Mouse (Mus musculus): ENCODE results near the gene Ccnd3.

Gene Ccnd3

DNA sequence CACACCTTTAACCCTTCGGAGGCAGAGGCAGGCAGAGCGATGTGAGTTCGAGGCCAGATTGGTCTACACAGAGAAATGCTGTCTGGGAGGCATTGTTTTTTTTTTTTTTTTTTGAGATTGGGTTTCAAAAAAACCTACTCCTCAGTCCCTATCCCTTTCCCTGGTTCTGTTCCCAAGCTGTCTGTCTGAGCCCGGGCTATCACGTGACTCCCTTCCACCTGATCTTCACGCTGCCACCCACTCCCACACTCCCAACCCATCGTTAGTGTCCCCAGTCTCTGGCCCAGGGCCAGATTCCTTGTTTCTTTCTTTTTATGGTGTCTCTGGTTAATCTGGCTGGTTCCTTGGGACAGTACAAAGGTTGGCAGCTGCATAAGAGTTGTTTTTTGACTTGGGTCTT lies 46.2 kb downstream of the Ccnd3 start:
- DNase-seq (ENCODE audit: low spot score) = no peak

- no peak for DNase-seq (ENCODE audit: low spot score)
Observed at GRCm38 (mm10) chr17:47552994-47553393, 48.1 kb downstream of the Ccnd3 start.

- no peak for DNase-seq (ENCODE audit: low spot score)
Observed at GRCm38 (mm10) chr17:47554621-47555020, 49.8 kb downstream of the Ccnd3 start.

- DNase-seq (ENCODE audit: low spot score) = no peak
Observed at GRCm38 (mm10) chr17:47557179-47557578, 52.3 kb downstream of the Ccnd3 start.

DNA sequence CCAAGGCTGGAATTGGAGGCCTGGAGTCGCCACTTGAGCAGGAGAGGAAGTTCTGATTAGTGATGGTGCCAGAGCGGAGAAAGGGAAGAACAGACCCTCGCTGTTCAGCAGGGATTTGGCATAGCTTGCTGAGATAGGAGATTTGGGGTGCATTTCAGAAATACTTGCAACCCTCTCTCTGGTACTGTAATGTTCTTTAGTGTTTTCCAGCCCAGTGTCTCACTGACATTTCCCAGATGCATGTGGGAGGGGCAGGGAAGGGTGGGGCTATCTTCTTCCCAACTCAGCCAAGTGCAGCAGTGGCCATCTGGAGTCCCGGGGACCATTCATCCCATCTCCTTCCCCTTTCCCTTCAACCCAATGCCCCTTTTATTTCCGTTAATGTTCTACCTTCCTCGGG lies 54.9 kb downstream of the Ccnd3 start:
- DNase-seq (ENCODE audit: low spot score) = no peak

DNA sequence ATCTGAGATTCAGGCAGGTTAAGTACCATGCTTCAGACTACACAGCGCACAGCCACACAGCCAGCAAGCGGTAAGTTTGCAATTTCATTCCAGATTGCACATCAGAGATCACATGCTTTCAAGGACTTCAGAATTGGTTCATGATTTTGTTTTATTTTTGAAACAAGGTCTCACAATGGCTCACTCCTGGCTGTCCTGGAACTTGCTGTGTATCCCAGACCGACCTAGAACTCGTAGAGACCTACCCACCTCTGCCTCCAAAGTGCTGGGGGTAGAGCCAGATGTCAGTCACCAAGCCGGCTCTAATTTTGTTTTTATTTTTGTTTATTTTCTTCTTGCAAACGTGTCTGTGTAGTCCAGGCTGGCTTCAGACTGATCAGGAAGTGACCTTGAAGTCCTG lies 58.0 kb downstream of the Ccnd3 start:
- DNase-seq (ENCODE audit: low spot score) = no peak

- no peak for DNase-seq (ENCODE audit: low spot score)
Observed at GRCm38 (mm10) chr17:47564612-47565011, 59.8 kb downstream of the Ccnd3 start.

GRCm38 (mm10) chr17:47566133-47566532 lies 61.3 kb downstream of the Ccnd3 start:
- peak; percentile 24 for DNase-seq (ENCODE audit: low spot score)

GRCm38 (mm10) chr17:47567271-47567670 lies 62.4 kb downstream of the Ccnd3 start:
- peak; percentile 21 for DNase-seq (ENCODE audit: low spot score)

- DNase-seq (ENCODE audit: low spot score) = no peak
Observed at GRCm38 (mm10) chr17:47568389-47568788, 63.5 kb downstream of the Ccnd3 start.

- DNase-seq (ENCODE audit: low spot score) = peak; percentile 36
Observed at GRCm38 (mm10) chr17:47568951-47569527, 64.2 kb downstream of the Ccnd3 start.

GRCm38 (mm10) chr17:47571621-47572020 lies 66.8 kb downstream of the Ccnd3 start:
- DNase-seq (ENCODE audit: low spot score) = peak; percentile 92

DNA sequence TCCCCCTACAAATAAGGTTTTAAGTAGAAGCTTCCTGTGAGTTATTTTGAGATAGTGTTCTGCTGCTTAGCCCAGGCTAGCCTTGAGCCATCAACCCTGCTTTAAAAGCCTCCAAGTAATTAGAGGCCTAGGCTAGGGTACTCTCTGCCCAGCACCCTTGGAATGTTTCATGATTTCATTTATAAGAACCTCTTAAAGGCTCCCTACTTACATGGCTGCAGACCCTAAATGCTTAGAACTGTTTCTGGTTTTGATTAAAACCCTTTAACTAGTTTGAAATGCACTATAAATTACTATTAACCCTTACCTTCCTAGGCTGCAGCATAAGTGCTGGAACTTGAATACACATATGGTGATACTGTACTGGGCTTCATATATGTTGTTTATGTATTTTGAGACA lies 67.6 kb downstream of the Ccnd3 start:
- no peak for DNase-seq (ENCODE audit: low spot score)

DNA sequence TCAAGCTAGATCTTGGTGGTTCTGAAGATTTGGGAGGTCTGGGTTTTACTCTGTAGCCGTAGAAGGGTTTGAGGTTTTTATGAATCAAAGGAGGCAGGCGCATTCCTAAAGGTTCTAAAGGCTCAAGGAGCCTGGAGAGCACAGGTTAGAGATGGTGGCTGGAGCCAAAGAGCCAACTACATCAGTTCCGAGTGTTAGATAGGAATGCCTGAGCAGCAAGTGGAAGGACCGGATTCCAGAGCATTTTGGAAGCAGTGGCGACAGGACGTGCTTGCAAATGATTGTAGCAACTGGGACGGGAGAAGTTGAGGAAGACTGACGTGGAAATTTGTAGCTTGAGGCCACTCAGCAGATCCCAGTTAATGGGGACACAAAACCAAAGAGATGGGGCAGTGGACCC lies 69.2 kb downstream of the Ccnd3 start:
- no peak for DNase-seq (ENCODE audit: low spot score)

DNA sequence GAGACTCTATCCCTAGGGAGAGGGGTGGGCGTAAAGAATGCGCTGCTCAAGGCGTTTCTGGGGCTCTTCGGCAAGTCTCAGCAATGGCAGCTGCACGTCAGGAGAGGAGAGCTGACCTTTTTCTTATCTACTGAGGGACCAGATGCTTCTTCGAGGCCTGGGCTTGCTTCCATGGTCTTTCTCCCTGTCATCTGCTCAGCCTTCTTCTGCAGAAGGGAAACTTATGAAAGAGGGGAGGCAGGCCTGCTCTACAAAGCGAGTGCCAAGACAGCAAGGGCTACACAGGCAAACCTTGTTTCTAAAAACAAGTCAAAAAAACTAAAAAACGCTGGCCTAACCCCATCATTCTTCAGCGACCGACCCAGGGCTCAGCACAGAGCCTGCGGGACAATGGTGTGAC lies 70.0 kb downstream of the Ccnd3 start:
- no peak for DNase-seq (ENCODE audit: low spot score)

GRCm38 (mm10) chr17:47578655-47579054 lies 73.8 kb downstream of the Ccnd3 start:
- no peak for DNase-seq (ENCODE audit: low spot score)

DNA sequence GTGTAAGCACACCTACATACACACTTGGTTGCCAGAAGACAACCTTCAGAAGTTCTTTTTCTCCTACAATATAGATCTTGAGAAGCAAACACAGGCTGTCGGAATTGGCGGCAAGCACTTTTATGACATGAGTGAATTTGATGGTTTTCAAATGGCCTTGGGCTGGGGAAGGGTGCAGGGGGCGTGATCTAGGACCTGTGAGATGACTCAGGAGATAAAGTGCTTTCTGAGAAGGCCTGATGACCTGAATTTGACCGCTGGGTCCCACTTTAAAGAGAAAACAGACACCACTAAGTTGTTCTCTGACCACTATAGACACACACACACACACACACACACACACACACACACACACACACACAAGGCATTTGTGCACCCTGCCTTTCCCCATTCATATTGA lies 76.1 kb downstream of the Ccnd3 start:
- no peak for DNase-seq (ENCODE audit: low spot score)

GRCm38 (mm10) chr17:47588517-47588916 lies 83.7 kb downstream of the Ccnd3 start:
- DNase-seq (ENCODE audit: low spot score) = no peak

DNA sequence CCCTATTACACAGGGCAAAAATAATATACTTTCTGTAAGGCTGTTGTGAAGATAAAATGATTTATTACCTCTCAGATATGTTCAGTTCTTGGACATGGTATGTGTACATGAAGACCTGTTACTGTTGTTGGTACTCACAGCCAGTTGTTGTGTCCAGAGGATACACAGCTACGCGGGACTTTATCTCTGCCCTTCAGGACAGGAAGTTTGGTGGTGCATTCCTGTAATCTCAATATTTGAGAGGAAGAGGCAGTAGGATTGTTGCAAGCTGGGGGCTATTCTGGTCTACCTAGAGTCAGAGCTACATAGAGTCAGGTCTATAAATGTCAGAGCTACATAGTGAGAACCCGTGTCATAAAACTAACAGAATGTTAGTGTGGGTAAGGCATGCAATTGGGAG lies 86.2 kb downstream of the Ccnd3 start:
- peak; percentile 3 for DNase-seq (ENCODE audit: low spot score)

DNA sequence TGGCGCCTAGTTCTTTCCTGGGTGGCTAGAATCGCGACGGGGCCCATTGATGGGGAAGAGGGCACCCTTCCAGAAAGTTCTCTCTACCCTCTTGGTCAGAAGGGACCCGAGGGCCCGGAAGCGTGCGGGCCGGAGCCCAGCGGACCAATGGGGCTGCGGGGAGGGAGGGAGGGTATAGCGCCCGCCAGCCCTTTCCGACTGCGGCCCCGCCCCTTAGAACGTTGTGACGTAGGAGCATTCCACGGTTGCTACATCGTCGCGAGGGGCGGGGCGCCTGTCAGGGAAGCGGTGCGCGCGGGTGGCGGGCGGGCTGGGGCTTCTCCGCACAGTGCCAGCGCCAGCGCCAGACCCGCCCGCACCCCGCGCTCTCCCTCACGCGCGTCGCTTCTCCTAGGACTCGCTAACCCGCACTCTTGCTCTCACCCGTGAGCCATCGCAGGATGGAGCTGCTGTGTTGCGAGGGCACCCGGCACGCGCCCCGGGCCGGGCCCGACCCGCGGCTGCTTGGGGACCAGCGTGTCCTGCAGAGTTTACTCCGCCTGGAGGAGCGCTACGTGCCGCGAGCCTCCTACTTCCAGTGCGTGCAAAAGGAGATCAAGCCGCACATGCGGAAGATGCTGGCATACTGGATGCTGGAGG lies 88.5 kb downstream of the Ccnd3 start:
- DNase-seq (ENCODE audit: low spot score) = peak; percentile 98

DNA sequence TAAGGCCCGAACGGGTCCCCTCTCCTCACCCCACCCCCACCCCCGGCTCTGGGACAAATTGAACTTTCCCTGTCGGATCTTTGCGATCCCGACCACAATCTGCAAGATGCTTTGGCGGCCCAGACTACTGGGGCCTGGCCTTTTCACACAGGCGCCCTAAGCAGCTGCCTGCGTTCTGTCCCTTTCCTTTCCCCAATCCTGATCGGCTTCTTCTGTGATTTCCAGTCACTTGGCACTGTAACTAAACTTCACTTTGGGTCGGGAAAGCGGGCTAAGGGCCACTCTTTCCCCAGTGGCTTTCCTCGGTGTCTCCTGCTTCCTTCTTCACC lies 89.0 kb downstream of the Ccnd3 start:
- no peak for DNase-seq (ENCODE audit: low spot score)

GRCm38 (mm10) chr17:47594183-47594968 lies 89.5 kb downstream of the Ccnd3 start:
- peak; percentile 68 for DNase-seq (ENCODE audit: low spot score)

DNA sequence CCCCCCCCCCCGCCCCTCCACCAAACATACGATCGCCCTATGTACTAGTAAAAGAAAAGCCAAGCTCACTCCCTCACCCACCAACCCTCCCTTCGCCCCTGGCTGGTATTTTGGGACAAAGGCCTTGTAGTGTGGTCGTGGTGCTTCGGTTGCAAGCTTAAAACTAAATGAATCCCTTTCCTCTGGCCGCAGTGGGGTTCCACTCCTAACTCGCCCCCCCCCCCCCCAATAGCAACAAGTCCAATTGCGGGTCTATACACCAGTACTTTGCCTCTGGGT lies 90.1 kb downstream of the Ccnd3 start:
- no peak for DNase-seq (ENCODE audit: low spot score)

Data from embryo, embryonic 10 days (tissue).